Mouse (Mus musculus) right cerebral cortex, adult 2 months (tissue): ENCODE data around the gene Sinhcaf.

ENCODE experiments used
- DNase-seq, 2 experiments: peaks; one replicate each; pipeline ENCODE4 v3.0.0; 2021 to 2022; ENCODE audit warnings: low spot score in 2 of 2

The Sinhcaf gene

GRCm38 (mm10) chr6:148873911-148874310, 72.4 kb downstream of the Sinhcaf start:
- DNase-seq, result no peak
